Mouse (Mus musculus) cerebellum, adult 9-10 months (tissue): ENCODE measurements at regions not wholly inside any gene's neighbourhood (a gene's known extent, or its start where the extent isn't known, plus 50 kb on each side); places are given as distances from the start of the nearest gene placed in this dataset.
A peak's percentile ranks its signal among the peaks of the same experiment; 100 is the strongest.

Source experiments
- DNase-seq: peaks from one replicate; pipeline ENCODE4 v3.0.0; 2022

- DNase-seq: peak; percentile 49
These were observed 639.4 kb upstream of the Adam5 start for GRCm38 (mm10) chr8:25463532-25463931.

- no peak for DNase-seq
These were observed 638.3 kb upstream of the Adam5 start for GRCm38 (mm10) chr8:25462492-25462891.

- no peak for DNase-seq
These were observed 631.5 kb upstream of the Adam5 start for GRCm38 (mm10) chr8:25455644-25456043.

GRCm38 (mm10) chr8:25454972-25455371 is 630.8 kb upstream of the Adam5 start:
- no peak for DNase-seq

GRCm38 (mm10) chr8:25453826-25454225 is 629.7 kb upstream of the Adam5 start:
- no peak for DNase-seq

GRCm38 (mm10) chr8:25450544-25450943 is 626.4 kb upstream of the Adam5 start:
- no peak for DNase-seq

- DNase-seq: no peak
These were observed 625.4 kb upstream of the Adam5 start for GRCm38 (mm10) chr8:25449590-25449989.

DNA sequence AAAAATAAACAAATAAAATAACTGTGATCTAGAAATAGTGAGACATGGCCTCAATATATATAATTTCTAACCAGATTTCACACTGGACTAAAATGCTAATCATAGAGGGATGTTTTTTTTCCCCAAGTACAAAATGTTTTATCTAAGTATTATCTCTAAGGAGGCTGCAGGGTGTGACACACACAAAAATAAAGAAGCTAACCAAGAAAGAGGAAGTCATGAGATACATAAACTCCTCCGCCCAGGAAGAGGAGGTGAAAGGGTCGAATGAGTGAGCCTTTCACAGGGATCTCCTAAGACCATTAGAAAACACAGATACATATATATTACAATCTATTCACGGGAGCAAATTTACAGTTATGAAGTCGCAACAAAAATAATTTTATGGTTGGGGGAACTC is 623.7 kb upstream of the Adam5 start:
- no peak for DNase-seq

GRCm38 (mm10) chr8:25445968-25446367 is 621.8 kb upstream of the Adam5 start:
- DNase-seq: no peak

DNA sequence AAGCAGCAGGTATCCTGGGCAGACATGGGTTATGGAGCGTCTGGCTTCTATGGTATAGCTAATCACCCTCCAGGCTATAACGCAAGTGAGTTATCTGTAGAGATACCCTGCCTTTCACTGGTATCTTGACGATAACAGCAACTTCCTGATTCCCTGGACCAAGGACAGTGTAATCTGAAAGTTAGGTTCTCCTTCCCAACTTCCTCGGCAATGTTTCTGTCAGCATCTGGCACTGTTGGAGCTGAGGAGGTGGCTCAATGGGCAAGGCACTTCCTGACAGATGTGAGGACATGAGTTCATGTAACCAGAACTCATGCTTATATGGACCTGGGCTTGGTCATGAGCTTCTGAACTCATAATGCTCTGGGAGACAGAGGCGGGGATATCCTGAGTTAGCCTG is 620.9 kb upstream of the Adam5 start:
- DNase-seq: no peak

GRCm38 (mm10) chr8:25443552-25443951 is 619.4 kb upstream of the Adam5 start:
- DNase-seq: no peak

DNA sequence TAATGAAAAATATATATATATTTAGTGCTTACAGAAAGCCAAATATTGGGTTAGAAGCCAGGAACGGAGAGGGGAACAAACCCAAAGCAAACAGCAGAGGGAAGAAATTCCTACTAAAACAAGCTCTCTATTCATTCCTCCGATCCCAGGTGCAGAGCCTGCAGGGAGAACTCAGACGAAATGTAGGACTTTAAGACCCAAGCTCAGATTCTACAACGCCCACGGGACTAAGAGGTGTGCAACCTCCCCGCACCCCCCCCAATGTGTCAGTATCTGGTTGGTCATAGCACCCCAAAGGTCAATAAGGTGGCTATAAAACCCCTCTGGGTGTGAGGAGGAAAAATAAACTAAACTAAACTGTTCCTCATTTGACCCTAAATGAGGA is 616.9 kb upstream of the Adam5 start:
- no peak for DNase-seq

DNA sequence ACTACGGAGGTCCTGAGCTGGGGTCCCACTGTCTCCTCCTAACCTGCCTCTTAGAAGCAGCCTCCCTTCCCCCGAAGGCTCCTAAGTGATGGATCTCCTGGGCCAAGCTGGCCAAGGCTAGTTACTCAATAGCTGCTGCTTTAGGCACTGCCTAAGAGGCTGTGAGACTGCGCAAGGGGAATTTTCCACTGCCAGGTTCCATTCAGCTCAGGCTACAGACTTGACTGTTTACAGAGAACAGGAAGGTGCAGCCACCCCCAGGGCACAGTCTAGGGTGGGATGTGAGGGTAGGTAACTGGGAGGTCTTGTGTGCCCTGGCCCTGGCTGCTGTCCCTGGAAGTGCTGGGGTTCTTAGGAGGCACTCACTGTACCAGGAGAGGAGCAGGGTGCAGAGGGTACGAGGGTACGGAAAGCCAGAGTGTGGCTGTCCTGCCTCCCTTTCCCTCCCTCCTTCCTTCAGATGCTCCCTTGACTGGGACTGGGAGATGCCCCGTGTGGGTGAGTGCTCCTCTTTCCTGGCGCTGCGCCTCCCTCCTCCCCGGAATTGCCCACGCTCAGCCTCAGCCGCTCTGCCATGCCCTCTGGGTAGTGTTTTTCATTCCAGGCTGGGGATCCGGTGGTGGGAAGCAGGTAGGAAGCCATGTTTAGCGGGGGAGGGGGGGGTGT is 616.4 kb upstream of the Adam5 start:
- peak; percentile 86 for DNase-seq

DNA sequence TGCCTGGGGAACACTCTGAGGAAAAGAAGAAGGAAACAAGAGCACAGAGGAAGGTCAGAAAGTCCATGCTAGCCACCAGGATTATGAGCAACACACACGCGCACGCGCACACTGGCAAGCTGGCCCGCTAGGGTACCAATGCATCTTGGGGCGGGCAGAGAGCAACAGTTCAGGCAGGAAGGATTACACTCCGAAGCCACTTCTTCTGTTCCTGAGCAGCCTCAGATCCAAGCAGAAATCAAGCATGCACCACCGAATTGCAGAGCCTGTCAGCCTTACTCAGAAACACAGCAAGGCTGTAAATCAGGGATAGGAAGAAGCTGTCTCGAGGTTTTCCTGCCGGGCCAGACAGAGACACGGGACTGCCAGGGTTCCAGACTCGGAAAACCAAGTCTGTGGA is 615.8 kb upstream of the Adam5 start:
- DNase-seq: no peak

DNA sequence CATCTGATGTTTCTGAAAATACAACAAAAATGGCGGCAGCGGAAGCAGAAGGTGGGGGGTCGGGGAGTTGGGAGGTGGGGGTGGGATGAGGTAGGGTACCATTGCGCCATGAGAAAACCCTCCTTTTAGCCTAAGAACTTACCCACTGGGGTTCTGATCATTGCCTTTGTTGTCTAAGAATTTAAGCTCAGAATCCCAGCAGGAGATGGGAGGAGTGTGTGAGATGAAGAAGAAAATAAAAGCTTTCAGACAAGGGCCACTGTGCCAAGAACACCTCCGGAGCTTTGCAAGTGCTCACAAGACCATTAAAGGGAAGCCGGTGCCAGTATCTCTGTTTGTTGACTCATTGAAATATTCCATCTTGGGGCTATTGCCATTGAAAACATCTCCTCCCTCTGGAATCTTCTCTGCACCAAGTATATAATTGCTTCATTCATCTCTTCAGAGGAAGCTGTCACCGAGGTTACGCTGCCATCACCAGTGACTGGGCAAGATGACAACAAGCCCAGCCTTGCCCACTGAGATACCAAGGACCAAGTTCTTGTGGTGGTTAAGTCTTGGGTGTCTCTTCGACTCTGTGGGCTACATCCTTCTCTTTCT is 614.0 kb upstream of the Adam5 start:
- no peak for DNase-seq

GRCm38 (mm10) chr8:25437178-25437577 is 613.0 kb upstream of the Adam5 start:
- no peak for DNase-seq

DNA sequence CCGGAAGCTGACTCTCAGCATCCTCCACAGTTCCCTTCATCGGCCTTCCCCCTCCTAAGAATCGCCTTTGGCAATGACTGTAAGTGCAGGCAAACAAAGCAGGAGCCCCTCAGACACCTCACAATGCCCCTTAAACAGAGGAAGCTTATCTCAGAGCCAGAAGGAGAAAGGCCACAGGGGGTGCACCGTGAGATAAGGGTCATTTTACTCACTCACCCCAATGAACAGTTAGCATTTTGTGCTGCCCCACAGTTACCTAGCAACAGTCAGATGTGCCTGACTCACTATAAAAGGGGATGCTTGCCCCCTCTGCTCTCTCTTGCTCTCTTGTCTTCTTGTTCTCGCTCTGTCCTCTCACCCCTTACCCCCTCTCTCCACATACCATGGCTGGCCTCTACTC is 606.4 kb upstream of the Adam5 start:
- no peak for DNase-seq

- no peak for DNase-seq
These were observed 605.8 kb upstream of the Adam5 start for GRCm38 (mm10) chr8:25429846-25430482.

- DNase-seq: no peak
These were observed 604.6 kb upstream of the Adam5 start for GRCm38 (mm10) chr8:25428761-25429160.

GRCm38 (mm10) chr8:25426207-25426606 is 602.0 kb upstream of the Adam5 start:
- no peak for DNase-seq

DNA sequence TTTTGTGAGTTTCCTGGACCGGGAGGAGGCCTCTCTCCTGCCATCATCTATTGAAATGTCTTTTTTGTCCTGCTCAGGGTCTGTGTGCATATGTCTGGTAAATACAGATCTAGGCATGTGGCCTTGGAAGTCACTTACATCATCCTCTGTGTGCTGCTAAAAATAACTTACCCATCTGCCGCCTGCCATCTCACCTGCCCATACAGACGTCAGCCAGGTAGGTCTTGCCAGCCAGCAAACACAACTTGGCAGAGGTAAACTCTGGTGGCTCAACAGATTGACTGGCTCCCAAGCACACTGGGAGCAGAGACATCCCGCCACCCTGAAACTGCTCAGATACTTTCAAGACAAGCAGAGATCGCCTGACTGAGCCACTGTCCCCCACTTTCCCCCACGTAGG is 597.3 kb upstream of the Adam5 start:
- DNase-seq: peak; percentile 98

DNA sequence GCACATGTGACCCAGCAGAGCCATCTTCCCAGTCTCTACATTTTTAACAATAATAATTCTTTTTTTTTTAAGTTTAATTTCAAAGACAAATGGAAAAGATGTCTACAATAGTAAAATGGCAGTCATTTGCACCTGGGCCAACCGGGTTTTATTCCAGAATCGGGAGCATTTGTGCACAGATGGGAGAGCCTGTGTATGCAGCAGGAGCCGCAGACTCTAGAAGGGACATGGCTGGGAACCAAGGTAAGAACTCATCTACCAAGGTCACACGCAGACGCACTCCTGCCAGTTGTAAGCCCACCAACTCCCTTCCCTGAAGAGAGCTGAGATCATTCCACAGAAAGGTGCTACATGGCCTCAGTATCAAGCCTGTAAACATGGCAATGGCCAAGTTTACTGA is 586.4 kb upstream of the Adam5 start:
- peak; percentile 56 for DNase-seq

- DNase-seq: no peak
These were observed 583.7 kb upstream of the Adam5 start for GRCm38 (mm10) chr8:25407862-25408261.

DNA sequence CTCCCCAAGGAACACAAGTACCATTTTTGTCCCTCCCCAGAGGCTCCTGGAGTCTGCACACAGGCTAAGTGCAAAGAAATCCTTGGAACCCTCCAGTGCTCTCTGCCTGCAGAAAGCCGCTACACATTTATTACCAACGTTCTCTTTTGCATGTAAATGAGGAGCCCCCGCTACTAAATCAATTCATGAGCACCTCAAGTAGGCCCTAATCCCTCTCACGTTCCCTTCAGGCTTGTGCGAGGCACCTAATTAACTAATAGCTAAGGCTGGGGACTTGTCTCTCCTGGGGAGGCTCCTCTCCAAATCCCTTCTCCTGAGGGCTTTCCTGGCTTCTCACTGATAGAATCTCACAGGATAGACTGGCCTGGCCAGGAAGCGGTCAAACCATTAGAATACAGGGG is 568.6 kb upstream of the Adam5 start:
- DNase-seq: no peak

GRCm38 (mm10) chr8:25389947-25390346 is 565.8 kb upstream of the Adam5 start:
- DNase-seq: no peak
